Mouse (Mus musculus): ENCODE data around the gene Cdk7. TPM values are rescaled to one million over a fixed set of nuclear protein-coding genes. Genes with fewer than 3 reads are reported as not detected.

Cdk7 gene
- polyA plus RNA-seq (2015; fragmentation: Nextera tagmentation; extraction: Ambion mirVana): 39.3 and 42.0 TPM in 2 replicates

DNA sequence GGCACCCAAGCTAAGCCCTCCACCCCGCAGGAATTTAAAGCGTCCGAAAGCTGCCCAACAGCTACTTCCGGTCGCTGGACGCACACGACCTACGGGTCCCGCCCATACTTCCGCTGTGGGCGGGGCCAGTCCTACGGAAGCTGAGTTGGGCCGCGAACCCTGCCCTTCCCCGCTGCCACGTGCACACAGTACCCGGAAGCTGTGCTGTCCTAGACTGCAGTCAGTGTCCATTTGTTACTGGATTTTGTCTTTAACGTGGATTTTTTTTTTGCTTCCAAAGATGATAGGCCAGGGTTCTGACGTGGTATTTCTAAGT lies at the start of gene Cdk7:
TSS of gene Cdk7 (minus strand) at position 79 of the 316 bp plus-strand sequence.
- H3K4me1 ChIP-seq (ENCODE audit: control insufficient read depth, insufficient read depth, low read length): peaks cover 9% of the 10 kb centered on the region
- H3K9me3 ChIP-seq (replicated peaks; ENCODE audit: control insufficient read depth, low read length, poor library complexity, severe bottlenecking): no peaks in the 10 kb centered on the region
- no peaks in the 10 kb centered on the region for H3K27me3 ChIP-seq (ENCODE audit: control insufficient read depth, insufficient read depth, low read depth, low read length)
- no peaks in the 10 kb centered on the region for H3K36me3 ChIP-seq (ENCODE audit: control insufficient read depth, insufficient read depth, low read length)
- peak within 1 kb of the TSS; percentile 96 for H3K4me2 ChIP-seq (ENCODE audit: low read length)
- H3K27ac ChIP-seq (ENCODE audit: low read length): peak within 1 kb of the TSS; percentile 88
- 0% methylated on average over 19 of the region's 19 CpGs for WGBS
- H3K9ac ChIP-seq (ENCODE audit: low read depth, low read length): peak within 1 kb of the TSS; percentile 86
- peak; percentile 100 for ATAC-seq
- H3K4me3 ChIP-seq (ENCODE audit: low read depth, low read length): peak within 1 kb of the TSS; percentile 89

DNA sequence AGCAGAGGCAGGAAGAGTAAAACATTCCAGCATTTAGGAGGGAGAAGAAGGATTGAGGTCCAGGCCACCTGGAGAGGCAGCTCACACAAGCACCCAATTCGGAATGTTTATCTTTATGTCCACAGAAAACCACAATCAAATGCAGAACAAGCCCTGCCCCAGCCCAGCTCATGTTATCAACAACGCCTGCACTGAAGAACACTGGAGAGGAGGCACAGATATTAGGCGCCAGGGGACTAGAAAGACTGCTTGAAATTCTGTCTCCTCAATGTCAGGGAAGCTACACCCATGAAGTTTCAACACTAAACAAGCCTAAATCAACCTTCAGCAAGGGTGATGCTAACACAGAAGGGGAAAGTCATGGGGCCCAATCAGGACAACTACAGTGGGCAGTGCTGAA lies 46.8 kb upstream of the Cdk7 start:
- H3K36me3 ChIP-seq (ENCODE audit: control insufficient read depth, insufficient read depth, low read length): no peaks in the 10 kb centered on the region
- no peak overlapping the region for H3K4me2 ChIP-seq (ENCODE audit: low read length)
- H3K27ac ChIP-seq (ENCODE audit: low read length): no peak overlapping the region
- no peak overlapping the region for H3K4me3 ChIP-seq (ENCODE audit: low read depth, low read length)
- no peaks in the 10 kb centered on the region for H3K27me3 ChIP-seq (ENCODE audit: control insufficient read depth, insufficient read depth, low read depth, low read length)
- H3K9ac ChIP-seq (ENCODE audit: low read depth, low read length): no peak overlapping the region
- peaks cover 11% of the 10 kb centered on the region for H3K4me1 ChIP-seq (ENCODE audit: control insufficient read depth, insufficient read depth, low read length)
- WGBS: 81% methylated on average over 3 of the region's 3 CpGs
- ATAC-seq: no peak
- H3K9me3 ChIP-seq (replicated peaks; ENCODE audit: control insufficient read depth, low read length, poor library complexity, severe bottlenecking): no peaks in the 10 kb centered on the region

DNA sequence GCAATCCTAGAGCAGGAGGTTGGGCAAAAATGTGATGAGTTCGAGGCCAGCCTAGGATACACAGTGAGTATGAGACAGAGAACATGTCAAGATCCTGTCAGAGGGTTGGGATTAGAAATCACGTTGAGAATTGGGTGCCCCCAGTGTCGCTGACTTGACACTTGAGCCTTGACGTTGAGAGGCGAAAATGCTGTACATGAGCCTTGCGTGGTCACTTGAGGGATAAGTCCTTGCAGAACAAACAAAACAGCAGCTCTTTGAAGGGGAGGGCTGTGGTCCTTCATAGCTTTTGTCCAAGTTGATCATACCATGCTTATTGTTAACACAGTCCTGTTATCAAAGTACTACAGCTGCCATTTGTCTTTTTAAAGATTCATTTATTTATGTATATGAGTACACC lies 46.0 kb upstream of the Cdk7 start:
- H3K9me3 ChIP-seq (replicated peaks; ENCODE audit: control insufficient read depth, low read length, poor library complexity, severe bottlenecking): no peaks in the 10 kb centered on the region
- no peak for ATAC-seq
- no peak overlapping the region for H3K4me2 ChIP-seq (ENCODE audit: low read length)
- H3K9ac ChIP-seq (ENCODE audit: low read depth, low read length): no peak overlapping the region
- peaks cover 11% of the 10 kb centered on the region for H3K4me1 ChIP-seq (ENCODE audit: control insufficient read depth, insufficient read depth, low read length)
- no peaks in the 10 kb centered on the region for H3K36me3 ChIP-seq (ENCODE audit: control insufficient read depth, insufficient read depth, low read length)
- no peaks in the 10 kb centered on the region for H3K27me3 ChIP-seq (ENCODE audit: control insufficient read depth, insufficient read depth, low read depth, low read length)
- H3K27ac ChIP-seq (ENCODE audit: low read length): no peak overlapping the region
- H3K4me3 ChIP-seq (ENCODE audit: low read depth, low read length): no peak overlapping the region
- WGBS: 66% methylated on average over 6 of the region's 6 CpGs

DNA sequence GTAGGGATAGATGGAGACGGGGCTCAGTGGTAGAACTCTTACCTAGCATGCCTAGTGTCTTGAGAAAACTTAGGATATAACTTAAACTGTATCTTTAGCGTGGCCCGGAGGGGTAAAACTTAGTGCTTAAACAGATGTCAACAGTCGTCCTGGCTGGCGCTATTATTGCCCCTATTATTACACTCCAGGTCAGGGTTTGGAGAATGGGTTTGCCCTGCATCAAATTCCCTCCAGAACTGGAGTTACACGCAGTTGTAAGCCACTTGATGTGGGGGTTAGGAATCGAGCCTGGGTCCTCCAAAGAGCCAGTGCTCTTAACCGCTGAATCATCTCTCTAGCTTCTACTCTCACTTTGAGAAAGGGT lies 45.3 kb upstream of the Cdk7 start:
- Histone ChIP-seq H3K4me1 (ENCODE audit: control insufficient read depth, insufficient read depth, low read length) (peaks cover 11% of the 10 kb centered on the region), H3K27me3 (ENCODE audit: control insufficient read depth, insufficient read depth, low read depth, low read length) (no peaks in the 10 kb centered on the region), H3K27ac (ENCODE audit: low read length) (peak overlapping the region; percentile 33), H3K9ac (ENCODE audit: low read depth, low read length) (peak overlapping the region; percentile 50), H3K36me3 (ENCODE audit: control insufficient read depth, insufficient read depth, low read length) (no peaks in the 10 kb centered on the region), H3K9me3 (replicated peaks; ENCODE audit: control insufficient read depth, low read length, poor library complexity, severe bottlenecking) (no peaks in the 10 kb centered on the region), H3K4me2 (ENCODE audit: low read length) (peak overlapping the region; percentile 99), H3K4me3 (ENCODE audit: low read depth, low read length) (peak overlapping the region; percentile 72)
- WGBS: 10% methylated on average over 8 of the region's 8 CpGs
- ATAC-seq: peak; percentile 59; the same call in 1 of the 2 replicates

DNA sequence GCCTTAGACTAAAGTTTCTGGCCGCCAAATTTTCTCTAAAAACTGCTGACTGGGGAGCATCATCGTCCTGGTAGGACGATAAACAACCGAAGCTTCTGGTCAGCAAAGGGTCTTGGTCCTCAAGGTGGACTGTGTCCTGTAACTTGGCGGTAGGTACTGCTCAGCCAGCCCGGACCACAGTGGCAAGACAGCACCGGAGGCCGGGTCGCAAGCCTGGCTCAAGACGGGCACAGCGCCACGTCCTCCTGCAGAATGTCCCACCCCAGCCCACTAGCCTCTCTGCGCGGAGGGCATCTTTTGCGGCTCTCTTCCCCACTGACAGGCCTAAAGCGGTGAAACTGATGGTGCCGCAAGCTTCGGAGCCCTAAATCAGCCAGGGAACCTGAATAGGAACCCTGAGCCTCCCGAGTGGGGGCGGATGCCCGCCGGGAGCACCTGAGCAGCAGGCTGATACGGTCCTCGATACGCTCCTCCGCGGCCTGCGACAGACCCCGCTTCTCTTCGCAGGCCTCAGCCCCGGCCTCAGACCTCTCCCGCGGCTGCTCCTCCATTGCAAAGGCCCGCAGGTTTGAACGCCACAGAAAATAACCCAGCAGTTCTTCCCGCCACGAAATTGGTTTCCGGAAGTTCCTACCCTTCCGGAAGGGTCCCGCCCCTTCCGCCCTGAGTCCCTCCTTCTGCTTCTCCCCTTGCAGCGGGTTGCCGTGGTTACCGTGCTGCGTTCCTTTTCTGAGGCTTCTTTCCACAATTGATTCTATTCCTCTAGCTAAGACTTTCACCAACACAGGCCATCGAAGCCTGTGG lies 44.7 kb upstream of the Cdk7 start, which contains the start of gene Cenph:
TSS of gene Cenph (minus strand) at position 648 of the 804 bp plus-strand sequence.
- H3K9ac ChIP-seq (ENCODE audit: low read depth, low read length): peak within 1 kb of the TSS; percentile 66

DNA sequence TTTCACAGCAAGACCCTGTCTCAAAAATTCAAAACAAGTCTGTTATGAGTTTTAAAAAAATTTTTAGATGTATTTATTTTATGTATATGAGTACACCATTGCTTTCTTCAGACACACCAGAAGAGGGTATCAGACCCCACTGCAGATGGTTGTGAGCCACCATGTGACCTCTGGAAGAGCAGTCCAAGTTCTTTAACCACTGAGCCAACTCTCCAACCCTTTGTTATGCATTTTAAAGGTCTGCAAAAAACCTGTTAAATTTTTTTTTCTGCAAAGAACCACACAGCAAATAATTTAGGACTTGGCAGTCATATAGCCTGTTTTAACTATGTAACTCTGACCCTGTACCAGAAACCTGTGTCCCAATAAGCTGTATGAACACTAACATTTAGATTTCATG lies 44.0 kb upstream of the Cdk7 start:
- no peak for ATAC-seq
- no peak overlapping the region; the same call in 1 of the 2 replicates for H3K4me3 ChIP-seq (ENCODE audit: low read depth, low read length)
- H3K9ac ChIP-seq (ENCODE audit: low read depth, low read length): no peak overlapping the region
- H3K36me3 ChIP-seq (ENCODE audit: control insufficient read depth, insufficient read depth, low read length): no peaks in the 10 kb centered on the region
- no peaks in the 10 kb centered on the region for H3K27me3 ChIP-seq (ENCODE audit: control insufficient read depth, insufficient read depth, low read depth, low read length)
- H3K9me3 ChIP-seq (replicated peaks; ENCODE audit: control insufficient read depth, low read length, poor library complexity, severe bottlenecking): no peaks in the 10 kb centered on the region
- peaks cover 11% of the 10 kb centered on the region for H3K4me1 ChIP-seq (ENCODE audit: control insufficient read depth, insufficient read depth, low read length)
- peak overlapping the region; percentile 99 for H3K4me2 ChIP-seq (ENCODE audit: low read length)
- H3K27ac ChIP-seq (ENCODE audit: low read length): no peak overlapping the region

More for the DNA sequence above, 44.7 kb upstream of the Cdk7 start, which contains the start of gene Cenph:
- peak within 1 kb of the TSS; percentile 72 for H3K4me3 ChIP-seq (ENCODE audit: low read depth, low read length)
- peak within 1 kb of the TSS; percentile 33 for H3K27ac ChIP-seq (ENCODE audit: low read length)
- H3K9me3 ChIP-seq (replicated peaks; ENCODE audit: control insufficient read depth, low read length, poor library complexity, severe bottlenecking): no peaks in the 10 kb centered on the region
- no peaks in the 10 kb centered on the region for H3K27me3 ChIP-seq (ENCODE audit: control insufficient read depth, insufficient read depth, low read depth, low read length)
- under 1% methylated on average over 46 of the region's 46 CpGs for WGBS
- H3K4me1 ChIP-seq (ENCODE audit: control insufficient read depth, insufficient read depth, low read length): peaks cover 11% of the 10 kb centered on the region
- no peaks in the 10 kb centered on the region for H3K36me3 ChIP-seq (ENCODE audit: control insufficient read depth, insufficient read depth, low read length)
- peak within 1 kb of the TSS; percentile 99 for H3K4me2 ChIP-seq (ENCODE audit: low read length)
- peak; percentile 98 for ATAC-seq

DNA sequence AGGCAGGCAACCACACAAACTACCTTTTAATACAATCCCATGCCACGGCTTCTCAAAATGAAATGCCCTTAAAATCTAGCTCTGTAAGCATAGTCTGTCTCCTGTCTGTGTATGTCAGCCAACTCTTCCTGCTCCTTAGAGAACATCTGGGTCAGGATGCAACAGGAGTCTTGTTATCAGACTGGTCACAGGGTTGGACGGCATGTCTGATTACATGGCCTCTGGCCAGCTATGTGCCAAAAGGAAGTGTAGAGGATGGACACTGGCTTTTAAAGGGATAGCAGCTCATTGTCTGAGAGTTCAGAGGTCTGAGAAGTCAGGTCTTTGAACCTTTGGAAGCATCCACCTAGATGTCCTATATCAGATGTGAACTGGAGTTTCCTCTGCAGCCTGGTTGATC lies 24.6 kb upstream of the Cdk7 start:
- Histone ChIP-seq H3K4me2 (ENCODE audit: low read length) (no peak overlapping the region), H3K9ac (ENCODE audit: low read depth, low read length) (no peak overlapping the region), H3K36me3 (ENCODE audit: control insufficient read depth, insufficient read depth, low read length) (no peaks in the 10 kb centered on the region), H3K4me3 (ENCODE audit: low read depth, low read length) (no peak overlapping the region), H3K4me1 (ENCODE audit: control insufficient read depth, insufficient read depth, low read length) (no peaks in the 10 kb centered on the region), H3K27me3 (ENCODE audit: control insufficient read depth, insufficient read depth, low read depth, low read length) (no peaks in the 10 kb centered on the region), H3K9me3 (replicated peaks; ENCODE audit: control insufficient read depth, low read length, poor library complexity, severe bottlenecking) (no peaks in the 10 kb centered on the region), H3K27ac (ENCODE audit: low read length) (no peak overlapping the region)
- WGBS: 90% methylated on average over 2 of the region's 2 CpGs
- ATAC-seq: no peak

DNA sequence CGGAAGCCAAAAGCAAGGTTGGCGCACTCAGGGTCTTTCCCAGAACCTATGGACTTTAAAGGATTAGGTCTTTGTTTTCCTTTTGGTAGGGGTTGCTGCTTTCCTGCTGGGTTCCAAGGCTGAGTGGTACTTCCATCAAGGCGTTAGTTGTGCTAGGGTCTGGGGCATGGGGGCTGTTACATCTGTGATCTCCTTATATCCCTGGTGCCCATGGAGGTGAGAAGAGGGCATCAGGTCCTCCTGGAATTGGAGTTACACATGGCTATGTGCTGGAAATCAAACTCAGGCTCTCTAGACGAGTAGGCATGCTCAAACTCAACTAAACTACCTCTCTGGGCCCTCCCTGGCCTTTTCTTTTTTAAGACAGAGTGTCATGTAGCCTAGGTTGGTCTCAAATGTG lies 23.4 kb upstream of the Cdk7 start:
- Histone ChIP-seq H3K9ac (ENCODE audit: low read depth, low read length) (no peak overlapping the region), H3K4me1 (ENCODE audit: control insufficient read depth, insufficient read depth, low read length) (no peaks in the 10 kb centered on the region), H3K27me3 (ENCODE audit: control insufficient read depth, insufficient read depth, low read depth, low read length) (no peaks in the 10 kb centered on the region), H3K4me3 (ENCODE audit: low read depth, low read length) (no peak overlapping the region), H3K4me2 (ENCODE audit: low read length) (no peak overlapping the region), H3K9me3 (replicated peaks; ENCODE audit: control insufficient read depth, low read length, poor library complexity, severe bottlenecking) (no peaks in the 10 kb centered on the region), H3K36me3 (ENCODE audit: control insufficient read depth, insufficient read depth, low read length) (no peaks in the 10 kb centered on the region), H3K27ac (ENCODE audit: low read length) (no peak overlapping the region)
- 69% methylated on average over 4 of the region's 4 CpGs for WGBS
- ATAC-seq: no peak

DNA sequence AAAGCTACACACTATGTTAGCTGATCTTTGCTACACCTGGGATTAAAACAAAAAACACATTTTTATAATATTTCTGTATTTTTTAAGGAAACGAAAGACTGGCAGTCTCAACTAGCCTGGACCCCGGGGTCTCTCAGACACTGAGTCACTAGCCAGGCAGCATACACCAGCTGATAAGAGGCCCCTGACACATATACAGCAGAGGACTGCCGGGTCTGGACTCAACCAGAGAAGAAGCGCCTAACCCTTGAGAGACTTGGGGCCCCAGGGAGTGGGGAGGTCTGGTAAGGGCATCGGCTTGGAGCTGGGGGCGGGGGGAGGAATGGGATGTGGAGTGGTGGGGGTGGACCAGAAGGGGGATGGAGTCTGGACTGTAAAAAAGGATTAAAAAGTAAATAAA lies 22.3 kb upstream of the Cdk7 start:
- Histone ChIP-seq H3K36me3 (ENCODE audit: control insufficient read depth, insufficient read depth, low read length) (no peaks in the 10 kb centered on the region), H3K9me3 (replicated peaks; ENCODE audit: control insufficient read depth, low read length, poor library complexity, severe bottlenecking) (no peaks in the 10 kb centered on the region), H3K4me3 (ENCODE audit: low read depth, low read length) (no peak overlapping the region), H3K27ac (ENCODE audit: low read length) (no peak overlapping the region), H3K9ac (ENCODE audit: low read depth, low read length) (no peak overlapping the region), H3K4me1 (ENCODE audit: control insufficient read depth, insufficient read depth, low read length) (no peaks in the 10 kb centered on the region), H3K27me3 (ENCODE audit: control insufficient read depth, insufficient read depth, low read depth, low read length) (no peaks in the 10 kb centered on the region), H3K4me2 (ENCODE audit: low read length) (no peak overlapping the region)
- no peak for ATAC-seq
- 86% methylated on average over 6 of the region's 6 CpGs for WGBS
